Mouse (Mus musculus): ENCODE data around the gene Stab2. TPM values are rescaled to one million over a fixed set of nuclear protein-coding genes. Genes with fewer than 3 reads are reported as not detected.

Stab2 gene
- total RNA-seq, 2 experiments from 2014 or later = 0.18 to 0.38 TPM

GRCm38 (mm10) chr10:86891066-86891465 lies 116.8 kb downstream of the Stab2 start:
- no peak for DNase-seq (ENCODE audit: low spot score in 2 of 2)

GRCm38 (mm10) chr10:86890166-86890930 lies 117.5 kb downstream of the Stab2 start:
- DNase-seq (ENCODE audit: low spot score in 2 of 2) = peak; percentile 68 to 78

GRCm38 (mm10) chr10:86889440-86889839 lies 118.4 kb downstream of the Stab2 start:
- DNase-seq (ENCODE audit: low spot score in 2 of 2) = no peak

- DNase-seq (ENCODE audit: low spot score in 2 of 2) = no peak
Measured at GRCm38 (mm10) chr10:86886434-86886833, 121.4 kb downstream of the Stab2 start.

GRCm38 (mm10) chr10:86881448-86881847 lies 126.4 kb downstream of the Stab2 start:
- no peak for DNase-seq (ENCODE audit: low spot score in 2 of 2)

- peak in 1 of 2 experiments; percentile 57 for DNase-seq (ENCODE audit: low spot score in 2 of 2)
Measured at GRCm38 (mm10) chr10:86880071-86880806, 127.6 kb downstream of the Stab2 start.

GRCm38 (mm10) chr10:86878721-86879120 lies 129.1 kb downstream of the Stab2 start:
- no peak for DNase-seq (ENCODE audit: low spot score in 2 of 2)

GRCm38 (mm10) chr10:86872591-86872990 lies 135.2 kb downstream of the Stab2 start:
- DNase-seq (ENCODE audit: low spot score in 2 of 2) = no peak

- no peak for DNase-seq (ENCODE audit: low spot score in 2 of 2)
Measured at GRCm38 (mm10) chr10:86872121-86872520, 135.7 kb downstream of the Stab2 start.

GRCm38 (mm10) chr10:86863429-86863828 lies 144.4 kb downstream of the Stab2 start:
- no peak for DNase-seq (ENCODE audit: low spot score in 2 of 2)

GRCm38 (mm10) chr10:86862496-86862895 lies 145.3 kb downstream of the Stab2 start:
- no peak for DNase-seq (ENCODE audit: low spot score in 2 of 2)

- no peak for DNase-seq (ENCODE audit: low spot score in 2 of 2)
Measured at GRCm38 (mm10) chr10:86860396-86860795, 147.4 kb downstream of the Stab2 start.

GRCm38 (mm10) chr10:86853433-86853832 lies 154.4 kb downstream of the Stab2 start:
- no peak for DNase-seq (ENCODE audit: low spot score in 2 of 2)

GRCm38 (mm10) chr10:86852160-86852559 lies 155.7 kb downstream of the Stab2 start:
- no peak for DNase-seq (ENCODE audit: low spot score in 2 of 2)

GRCm38 (mm10) chr10:86849508-86849907 lies 158.3 kb downstream of the Stab2 start:
- no peak for DNase-seq (ENCODE audit: low spot score in 2 of 2)

- DNase-seq (ENCODE audit: low spot score in 2 of 2) = no peak
Measured at GRCm38 (mm10) chr10:86849087-86849486, 158.7 kb downstream of the Stab2 start.

- no peak for DNase-seq (ENCODE audit: low spot score in 2 of 2)
Measured at GRCm38 (mm10) chr10:86846926-86847467, 160.8 kb downstream of the Stab2 start.

- DNase-seq (ENCODE audit: low spot score in 2 of 2) = peak in 1 of 2 experiments; percentile 68
Measured at GRCm38 (mm10) chr10:86842659-86843058, 165.2 kb downstream of the Stab2 start.

- no peak for DNase-seq (ENCODE audit: low spot score in 2 of 2)
Measured at GRCm38 (mm10) chr10:86838827-86839226, 169.0 kb downstream of the Stab2 start.

GRCm38 (mm10) chr10:86836784-86837183 lies 171.0 kb downstream of the Stab2 start:
- DNase-seq (ENCODE audit: low spot score in 2 of 2) = no peak

GRCm38 (mm10) chr10:86829515-86829914 lies 178.3 kb downstream of the Stab2 start:
- DNase-seq (ENCODE audit: low spot score in 2 of 2) = no peak

Measured in layer of hippocampus, postnatal 14 days (tissue).